Mouse (Mus musculus): ENCODE data around the gene Mia.
A peak's percentile ranks its signal among the peaks of the same experiment; 100 is the strongest.

The Mia gene

DNA sequence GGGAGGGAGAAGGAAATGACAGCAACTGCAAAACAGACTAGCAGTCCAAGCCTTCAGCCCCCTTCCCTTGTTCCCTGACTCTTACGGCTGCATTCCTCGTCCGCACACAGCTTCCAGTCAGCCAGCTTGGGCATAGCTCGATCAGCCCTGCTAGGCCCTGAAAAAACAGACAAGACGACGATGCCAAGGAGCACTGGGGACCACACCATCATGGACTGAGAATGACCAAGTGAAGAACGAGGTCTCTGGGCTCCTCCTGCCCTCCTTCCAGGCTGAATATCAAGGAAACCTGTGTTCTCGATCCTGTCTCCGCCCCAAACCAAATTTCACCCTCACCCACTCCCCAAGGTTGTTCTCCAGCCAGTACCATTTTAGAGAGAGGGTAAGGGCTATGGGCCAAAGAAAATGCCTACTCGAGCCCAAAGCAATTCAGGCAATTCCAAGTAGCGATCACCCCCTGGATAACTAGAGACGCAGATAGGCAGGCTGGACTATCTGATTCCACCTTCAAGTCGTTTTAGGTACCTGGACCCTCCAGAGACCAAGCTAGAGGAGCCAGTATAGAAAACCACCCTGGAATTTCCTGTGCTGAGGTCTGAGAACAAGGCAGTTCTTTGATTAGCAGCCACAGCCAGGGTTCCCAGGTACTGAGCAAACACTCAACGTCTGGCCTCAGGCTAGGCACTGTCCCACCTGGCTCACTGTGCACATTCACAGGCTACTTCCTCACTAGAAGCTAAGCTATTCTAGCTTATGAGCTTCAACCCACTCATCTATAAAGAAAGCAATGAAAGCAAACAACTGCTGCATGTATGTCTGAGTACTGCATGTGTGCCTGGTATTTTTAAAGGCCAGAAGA lies at the start of gene Mia, which contains the start of gene Gm21983:
Mia (minus strand) TSS at position 321 of the 859 bp plus-strand sequence.
Gm21983 (minus strand) TSS at position 250 of the 859 bp plus-strand sequence.
- DNase-seq = no peak

DNA sequence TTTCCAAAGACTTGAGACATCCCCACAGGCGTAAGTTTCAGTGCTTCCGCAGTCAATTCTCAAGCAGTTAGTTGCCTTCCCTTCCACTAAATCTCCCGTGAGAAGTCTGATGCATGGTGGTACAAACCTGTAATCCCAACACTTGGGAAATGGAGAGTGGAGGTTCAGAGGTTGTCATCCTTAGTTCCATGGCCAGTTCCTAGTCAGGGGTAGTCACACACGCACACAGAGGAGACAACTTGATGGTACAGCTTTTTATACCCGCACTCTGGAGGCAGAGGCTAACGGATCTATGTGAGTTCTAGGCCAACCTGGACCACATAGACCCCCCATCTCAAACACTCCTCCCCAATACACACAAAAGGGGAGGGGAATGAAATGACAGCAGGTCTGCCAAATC lies 47.9 kb upstream of the Mia start:
- DNase-seq = no peak

GRCm38 (mm10) chr7:27228281-27228821 lies 47.4 kb upstream of the Mia start, which contains the start of gene Itpkc:
TSS of gene Itpkc (minus strand) at chr7:27228661.
- DNase-seq = peak; percentile 91

DNA sequence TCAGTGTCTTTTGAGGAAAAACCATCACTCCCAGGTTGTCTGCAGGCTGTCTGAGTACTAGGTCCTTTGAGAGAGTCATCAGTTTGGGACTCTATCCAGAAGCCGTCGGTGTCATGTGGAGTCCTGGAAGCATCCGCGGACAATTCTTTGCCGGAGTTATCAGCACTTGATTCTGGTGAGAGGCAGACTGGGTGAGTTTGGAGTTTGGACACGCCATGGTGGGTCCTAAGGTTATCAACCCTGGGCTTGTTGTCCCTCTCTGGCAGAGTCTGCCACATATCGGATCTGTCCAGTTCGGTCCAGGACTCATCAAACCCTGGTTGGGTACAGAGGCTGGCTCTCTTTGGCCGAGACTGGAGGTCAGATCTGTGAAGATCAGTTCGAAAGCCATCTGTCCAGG lies 46.7 kb upstream of the Mia start:
- DNase-seq = no peak

DNA sequence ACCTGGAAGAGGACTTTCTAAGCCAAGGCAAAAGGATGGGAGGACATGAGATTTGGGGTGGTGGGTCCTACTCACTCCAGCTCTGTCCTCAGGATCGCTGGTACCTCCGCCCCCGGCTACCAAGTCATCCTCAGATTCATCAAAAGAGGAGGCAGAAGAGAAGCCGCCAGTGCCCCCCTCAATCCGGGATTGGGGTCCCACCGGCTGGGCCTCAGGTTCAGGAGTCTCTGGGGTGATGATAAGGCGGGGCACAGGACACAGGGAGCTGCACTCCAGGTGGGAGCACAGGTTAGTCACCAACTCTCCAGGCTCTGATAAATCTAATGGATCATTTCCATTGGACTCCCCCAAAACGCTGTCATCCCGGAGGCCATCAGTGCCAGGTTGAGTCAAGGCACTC lies 46.3 kb upstream of the Mia start:
- no peak for DNase-seq

- peak; percentile 42 for DNase-seq
Measured at GRCm38 (mm10) chr7:27224877-27225575, 44.1 kb upstream of the Mia start.

- DNase-seq = no peak
Measured at GRCm38 (mm10) chr7:27222538-27222937, 41.6 kb upstream of the Mia start.

DNA sequence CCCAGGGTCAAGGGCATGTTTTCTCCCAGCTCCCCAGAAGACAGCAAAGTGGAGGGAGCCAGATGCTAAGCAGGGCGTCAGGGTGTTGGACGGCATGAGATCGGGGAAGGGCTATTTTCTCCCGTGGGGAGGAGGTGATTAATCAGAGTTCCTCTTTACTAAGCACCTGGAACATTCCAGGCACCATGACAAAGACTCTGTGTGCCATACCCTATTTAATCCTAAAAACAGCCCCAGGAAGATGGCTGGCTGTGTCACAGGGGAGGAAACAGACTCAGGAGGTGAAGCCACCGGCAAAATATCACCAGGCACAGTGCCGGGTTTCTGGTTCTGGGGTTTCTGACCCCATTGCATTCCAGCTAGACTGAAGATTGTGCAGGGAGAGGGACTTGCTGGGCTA lies 41.0 kb upstream of the Mia start:
- DNase-seq = no peak

DNA sequence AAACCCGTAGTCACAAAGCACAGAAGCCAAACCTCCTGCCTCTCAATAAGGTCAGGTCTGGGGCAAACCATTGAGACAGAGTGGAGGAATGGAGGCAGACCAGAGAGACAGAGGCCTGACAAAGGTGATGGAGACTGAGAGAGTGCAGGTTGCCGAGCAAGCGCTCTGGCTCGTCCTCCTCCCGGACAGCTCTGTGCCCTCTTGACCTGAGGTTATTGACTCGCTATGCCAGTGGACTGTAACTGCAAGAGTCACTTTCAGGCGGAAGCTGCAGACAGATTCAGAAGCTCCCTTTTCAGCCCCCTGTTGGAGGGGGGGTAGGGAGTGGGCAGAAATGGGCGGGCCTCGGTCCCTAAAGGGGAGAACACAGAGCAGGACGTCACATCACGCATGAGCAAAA lies 39.0 kb upstream of the Mia start:
- no peak for DNase-seq

- DNase-seq = no peak
Measured at GRCm38 (mm10) chr7:27218586-27218985, 37.6 kb upstream of the Mia start.

GRCm38 (mm10) chr7:27212626-27213025 lies 31.7 kb upstream of the Mia start:
- DNase-seq = no peak

DNA sequence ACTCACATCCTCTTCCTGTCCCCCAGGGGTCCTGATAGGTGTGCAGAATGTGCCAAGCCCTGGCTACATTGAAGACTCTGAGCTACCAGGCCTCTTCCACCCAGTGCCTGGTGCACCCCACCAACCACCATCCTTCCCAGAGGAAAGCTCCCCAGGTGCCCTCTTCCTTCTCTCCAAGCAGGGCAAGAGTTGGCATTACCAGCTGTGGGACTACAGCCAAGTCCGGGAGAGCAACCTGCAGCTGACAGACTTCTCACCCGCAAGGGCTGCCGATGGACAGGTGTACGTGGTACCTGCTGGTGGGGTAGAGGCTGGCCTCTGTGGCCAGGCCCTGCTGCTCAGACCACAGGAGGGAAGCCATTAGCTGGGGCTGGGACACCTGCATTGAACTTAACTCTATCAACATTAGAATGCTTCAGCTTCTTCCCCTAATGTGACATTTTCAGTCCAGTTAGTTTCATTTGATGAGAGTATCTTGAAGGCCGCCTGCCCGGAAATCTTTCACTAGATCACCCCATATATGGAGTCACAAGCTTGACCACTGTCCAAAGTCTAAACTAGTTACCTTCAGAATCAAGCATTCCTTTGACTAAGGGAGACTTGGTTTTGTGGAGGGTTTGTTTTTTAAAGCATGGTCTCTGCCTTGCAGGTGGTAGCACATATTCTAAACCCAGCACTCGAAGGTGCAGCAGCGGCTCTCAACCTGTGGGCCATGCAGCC lies 22.9 kb upstream of the Mia start:
- no peak for DNase-seq

DNA sequence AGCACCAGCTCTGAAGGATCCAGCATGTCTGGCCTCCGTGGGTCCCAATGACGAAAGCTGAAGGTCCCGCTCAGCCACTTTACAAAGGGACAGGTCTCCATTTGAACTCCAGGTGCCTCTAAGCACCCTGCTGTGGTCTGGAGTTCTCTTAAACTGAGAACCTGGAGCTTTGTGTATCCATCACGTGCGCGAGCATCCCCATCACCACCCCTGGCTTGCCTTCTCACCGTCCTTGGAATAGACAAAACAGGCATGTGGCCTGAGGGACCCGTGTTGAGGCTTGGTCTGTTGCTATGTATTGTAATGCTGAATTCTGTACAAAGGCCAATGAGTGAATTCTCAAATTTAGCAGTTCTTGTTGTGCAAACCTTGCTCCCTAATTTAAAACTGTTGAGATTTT lies 17.8 kb upstream of the Mia start:
- DNase-seq = no peak

- DNase-seq = no peak
Measured at GRCm38 (mm10) chr7:27198355-27198754, 17.4 kb upstream of the Mia start.

DNA sequence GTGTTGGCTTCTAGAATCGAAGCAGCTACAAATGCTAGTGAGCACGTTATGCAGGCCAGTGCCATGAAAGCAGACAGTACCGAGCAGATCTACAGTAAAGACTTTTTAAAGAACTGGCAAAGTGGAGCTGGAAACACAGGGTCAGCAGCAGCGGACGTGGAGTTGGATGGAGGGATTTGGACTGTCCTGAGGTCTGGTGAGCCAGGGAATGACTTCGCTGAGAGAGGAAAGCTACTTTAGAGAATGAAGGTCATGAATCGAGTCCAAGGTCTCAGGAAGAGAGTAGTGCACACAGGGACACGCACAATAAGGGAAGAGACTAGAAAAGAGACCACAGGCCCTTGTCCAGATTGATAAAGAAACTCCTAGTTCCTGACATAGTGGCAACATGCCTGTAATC lies 16.7 kb upstream of the Mia start:
- no peak for DNase-seq

DNA sequence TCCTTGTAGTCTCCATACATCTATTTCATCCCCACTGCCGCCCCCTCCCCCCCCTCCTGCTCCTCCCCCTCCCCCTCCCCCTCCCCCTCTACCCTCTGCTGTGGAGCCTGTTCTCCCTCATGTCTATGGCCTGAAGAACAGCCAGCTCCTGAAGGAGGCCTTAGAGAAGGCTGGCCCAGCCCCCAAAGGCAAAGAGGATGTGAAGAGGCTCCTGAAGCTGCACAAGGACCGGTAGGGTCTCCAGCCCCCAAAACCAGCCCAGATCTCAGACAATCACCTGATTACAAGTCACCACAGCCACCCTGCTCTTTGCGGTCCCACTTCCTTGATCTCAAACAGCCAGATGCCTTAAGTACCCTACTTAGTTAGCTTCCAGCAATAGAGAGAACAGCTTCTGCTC lies 16.2 kb upstream of the Mia start:
- no peak for DNase-seq

- peak; percentile 94 for DNase-seq
Measured at GRCm38 (mm10) chr7:27195681-27196611, 15.0 kb upstream of the Mia start, which contains the start of the genes BC024978 and Snrpa. TSS of gene BC024978 (plus strand) at chr7:27195781. TSS of gene Snrpa (minus strand) at chr7:27196271.

GRCm38 (mm10) chr7:27193731-27194130 lies 12.8 kb upstream of the Mia start:
- no peak for DNase-seq

DNA sequence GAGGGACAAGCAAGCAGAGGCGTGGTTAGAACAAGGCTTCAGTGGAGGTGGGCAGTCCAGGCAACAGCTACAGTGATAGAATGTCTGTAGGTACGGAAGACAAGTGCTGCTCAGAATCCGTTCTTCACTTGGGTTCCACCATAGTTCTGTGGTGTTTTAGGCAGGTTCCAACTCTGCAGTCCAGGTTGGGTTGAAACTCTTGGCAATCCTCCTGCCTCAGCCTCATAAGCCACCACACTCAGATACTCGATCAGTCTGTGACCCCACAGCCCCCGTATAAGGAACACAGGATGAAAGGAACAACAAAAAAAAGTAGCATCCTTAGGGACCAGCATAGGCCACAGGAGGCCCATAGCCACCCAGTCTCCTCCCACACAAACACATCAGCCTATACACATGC lies 11.5 kb upstream of the Mia start:
- no peak for DNase-seq

- DNase-seq = no peak
Measured at GRCm38 (mm10) chr7:27189271-27189931, 8.4 kb upstream of the Mia start.

DNA sequence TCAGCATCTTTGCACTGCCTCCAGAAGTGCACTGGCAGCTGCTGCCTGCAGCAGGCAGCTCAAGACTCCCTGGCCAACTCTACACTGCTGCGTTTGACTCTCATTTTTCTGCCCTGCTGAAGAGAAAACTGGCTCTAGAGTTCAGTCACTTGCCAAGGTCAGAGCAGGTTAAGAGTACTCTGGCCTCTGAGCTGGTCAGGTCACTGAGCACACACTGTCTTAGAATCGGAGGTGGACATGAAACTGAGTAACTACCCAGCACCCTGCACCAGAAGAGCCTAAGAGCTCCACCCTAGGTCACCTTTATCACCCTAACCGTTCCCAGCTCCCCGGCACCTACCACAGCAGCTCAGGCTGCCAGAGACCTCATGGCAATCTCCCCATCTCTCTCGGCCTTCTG lies 5.0 kb upstream of the Mia start:
- DNase-seq = no peak
